Mouse (Mus musculus) cortical plate, adult 2 months (tissue): ENCODE measurements around the gene Rdh1. TPM values are rescaled to one million over a fixed set of nuclear protein-coding genes. Genes with fewer than 3 reads are reported as not detected.
"Not testable (repeated sequence)": the region's sequence is repeated elsewhere in the genome, so short reads cannot be mapped to it uniquely, and the experiment has no call there.

Experiments used
- H3K27ac ChIP-seq: fragments of 200-500 bp; 2 replicates; pipeline ENCODE4 v1.5.1; 2012; ENCODE audit warnings: low read length, control low read depth, inconsistent platforms; ENCODE audit not compliant: insufficient read depth
- H3K4me1 ChIP-seq: fragments of 200-500 bp; 2 replicates; pipeline ENCODE4 v1.6.1; 2011; ENCODE audit warnings: low read length; ENCODE audit not compliant: control insufficient read depth, insufficient read depth
- H3K4me3 ChIP-seq: fragments of 200-500 bp; 2 replicates; pipeline ENCODE4 v1.5.1; 2011; ENCODE audit warnings: mild to moderate bottlenecking, low read length, control low read depth; ENCODE audit not compliant: insufficient read depth
- CTCF ChIP-seq: fragments of 200-500 bp; IDR thresholded peaks from 2 replicates; pipeline ENCODE4 v1.5.1; 2011; ENCODE audit warnings: mild to moderate bottlenecking, control low read depth, low read length; ENCODE audit not compliant: insufficient read depth; ENCODE audit errors: extremely low read depth
- POLR2A ChIP-seq: fragments of 200-500 bp; IDR thresholded peaks from 2 replicates; pipeline ENCODE4 v1.6.1; 2011; ENCODE audit warnings: mild to moderate bottlenecking, low read length, control low read depth; ENCODE audit not compliant: insufficient read depth; ENCODE audit errors: extremely low read depth
- polyA plus RNA-seq: library from polyadenylated mRNA; depleted of rRNA; stranded (reverse); fragments of >200 nt; gene quantifications from 2 replicates; pipeline ENCODE4 v1.2.3, GENCODE M21; 2012

Gene Rdh1
- polyA plus RNA-seq, 1 experiment, result 0.15 TPM

GRCm38 (mm10) chr10:127747254-127747653 lies 12.3 kb upstream of the Rdh1 start:
- Histone ChIP-seq H3K4me1 (peaks cover 2% of the 10 kb centered on the region; the same call in 1 of the 2 replicates), H3K27ac (no peak overlapping the region), H3K4me3 (no peak overlapping the region)
- TF ChIP-seq POLR2A (no peak), CTCF (no peak)

- H3K4me3 ChIP-seq, result no peak overlapping the region; the same call in 1 of the 2 replicates
- H3K27ac ChIP-seq, result no peak overlapping the region
- no peak for TF ChIP-seq CTCF
- TF ChIP-seq POLR2A, result no peak
- H3K4me1 ChIP-seq, result peaks cover 2% of the 10 kb centered on the region; the same call in 1 of the 2 replicates
Measured at GRCm38 (mm10) chr10:127748847-127749612, 10.5 kb upstream of the Rdh1 start.

- H3K27ac ChIP-seq, result no peak overlapping the region
- TF ChIP-seq CTCF (no peak), POLR2A (no peak)
- peak overlapping the region; percentile 16 for H3K4me3 ChIP-seq
- peaks cover 2% of the 10 kb centered on the region; the same call in 1 of the 2 replicates for H3K4me1 ChIP-seq
Measured at GRCm38 (mm10) chr10:127750136-127750777, 9.3 kb upstream of the Rdh1 start.

- H3K4me1 ChIP-seq, result peaks cover 2% of the 10 kb centered on the region; the same call in 1 of the 2 replicates
- H3K4me3 ChIP-seq, result peak within 1 kb of the TSS; percentile 16; the same call in 1 of the 2 replicates
- no peak for TF ChIP-seq POLR2A
- no peak for TF ChIP-seq CTCF
- H3K27ac ChIP-seq, result no peak within 1 kb of the TSS
Measured at GRCm38 (mm10) chr10:127751548-127751947, 8.0 kb upstream of the Rdh1 start, which contains the start of gene Gpr182. Gene Gpr182, minus strand, starts transcription at chr10:127751732.

- Histone ChIP-seq H3K4me3 (no peak overlapping the region), H3K27ac (no peak overlapping the region), H3K4me1 (peaks cover 2% of the 10 kb centered on the region; the same call in 1 of the 2 replicates)
- no peak for TF ChIP-seq CTCF
- no peak for TF ChIP-seq POLR2A
Measured at GRCm38 (mm10) chr10:127754566-127755166, 4.9 kb upstream of the Rdh1 start.

GRCm38 (mm10) chr10:127755246-127755645 lies 4.3 kb upstream of the Rdh1 start:
- no peak overlapping the region for H3K27ac ChIP-seq
- H3K4me1 ChIP-seq, result no peaks in the 10 kb centered on the region
- no peak overlapping the region for H3K4me3 ChIP-seq
- TF ChIP-seq CTCF, result no peak
- no peak for TF ChIP-seq POLR2A

- Histone ChIP-seq H3K4me3 (0 out of 2 replicates have a peak overlapping the region, but pooled peaks have one; percentile 17), H3K4me1 (no peaks in the 10 kb centered on the region), H3K27ac (no peak overlapping the region)
- TF ChIP-seq POLR2A (no peak), CTCF (no peak)
Measured at GRCm38 (mm10) chr10:127755770-127756468, 3.6 kb upstream of the Rdh1 start.

- not testable (repeated sequence) for H3K4me1 ChIP-seq, H3K4me3 ChIP-seq, H3K27ac ChIP-seq
Measured at GRCm38 (mm10) chr10:127762926-127763325, 3.4 kb downstream of the Rdh1 start.

GRCm38 (mm10) chr10:127763914-127764680 lies 4.6 kb downstream of the Rdh1 start:
- TF ChIP-seq POLR2A (no peak), CTCF (no peak)
- Histone ChIP-seq H3K4me1 (no peaks in the 10 kb centered on the region), H3K27ac (no peak overlapping the region), H3K4me3 (no peak overlapping the region)
